Mouse (Mus musculus) urinary bladder, postnatal 36 days (tissue): ENCODE measurements at regions not wholly inside any gene's neighbourhood (a gene's known extent, or its start where the extent isn't known, plus 50 kb on each side); places are given as distances from the start of the nearest gene placed in this dataset.
"Not testable (repeated sequence)": the region's sequence is repeated elsewhere in the genome, so short reads cannot be mapped to it uniquely, and the experiment has no call there.

Source experiments
- DNase-seq, 2 experiments: peaks; one replicate each; pipeline ENCODE4 v3.0.0; 2022; ENCODE audit warnings: low spot score in 2 of 2, mixed read lengths in 1 of 2

DNA sequence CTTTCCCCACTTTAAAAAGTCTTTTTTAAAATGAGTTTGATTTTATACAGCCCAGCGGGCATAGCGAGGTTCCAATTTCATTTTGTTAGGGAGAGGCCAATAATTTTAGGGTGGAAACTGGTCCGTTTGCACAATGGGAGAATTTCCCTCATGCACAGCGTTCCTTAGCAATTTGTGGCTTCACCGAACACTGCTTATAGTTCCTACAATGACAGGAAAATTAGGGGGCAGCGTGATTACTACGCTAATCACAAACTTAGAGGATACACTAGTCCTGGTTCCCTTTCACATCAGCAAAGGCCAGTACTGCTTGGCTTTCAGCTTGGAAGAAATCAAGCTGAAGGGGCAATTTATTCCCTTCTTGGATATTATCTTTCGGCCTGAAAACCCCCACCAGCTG, 745.1 kb upstream of the Gm19410 start:
- no peak for DNase-seq

DNA sequence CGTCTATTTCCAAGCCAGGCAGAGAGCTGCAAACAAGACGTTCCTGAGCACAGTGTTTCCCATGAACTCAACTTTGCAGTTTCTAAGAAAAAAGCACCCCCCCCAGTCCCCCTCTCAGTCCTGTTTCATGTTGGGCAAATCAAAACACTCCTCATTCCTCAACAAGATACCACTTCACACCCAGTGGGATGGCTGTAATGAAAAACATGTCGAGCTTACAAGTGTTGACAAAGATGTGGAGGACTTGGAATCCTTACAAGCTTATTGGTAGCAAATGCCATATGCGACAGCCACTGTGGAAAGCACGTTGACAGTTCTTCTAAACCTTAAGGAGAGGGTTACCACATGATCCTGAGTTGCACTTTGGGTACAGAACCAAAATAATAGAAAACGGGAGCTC, 742.9 kb upstream of the Gm19410 start:
- no peak for DNase-seq

DNA sequence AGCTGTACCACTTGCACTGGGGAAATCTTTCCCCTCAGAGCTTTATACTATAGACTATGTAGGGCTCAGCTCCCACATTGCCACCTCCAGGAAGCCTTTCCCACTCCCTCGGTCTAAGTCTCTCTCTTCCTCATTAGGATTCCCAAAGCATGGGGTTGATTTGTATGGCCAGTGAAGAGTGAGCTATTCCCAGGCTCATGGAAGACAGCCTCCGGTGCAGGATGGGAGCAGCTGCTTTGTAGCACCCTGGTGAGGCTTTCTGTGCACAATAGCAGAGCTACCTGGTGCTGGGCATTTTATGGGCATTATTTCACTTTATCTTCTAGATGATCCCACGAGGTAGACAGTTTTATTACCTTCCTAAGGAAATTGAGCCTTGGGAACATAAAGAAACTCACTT, 717.8 kb upstream of the Gm19410 start:
- no peak for DNase-seq

DNA sequence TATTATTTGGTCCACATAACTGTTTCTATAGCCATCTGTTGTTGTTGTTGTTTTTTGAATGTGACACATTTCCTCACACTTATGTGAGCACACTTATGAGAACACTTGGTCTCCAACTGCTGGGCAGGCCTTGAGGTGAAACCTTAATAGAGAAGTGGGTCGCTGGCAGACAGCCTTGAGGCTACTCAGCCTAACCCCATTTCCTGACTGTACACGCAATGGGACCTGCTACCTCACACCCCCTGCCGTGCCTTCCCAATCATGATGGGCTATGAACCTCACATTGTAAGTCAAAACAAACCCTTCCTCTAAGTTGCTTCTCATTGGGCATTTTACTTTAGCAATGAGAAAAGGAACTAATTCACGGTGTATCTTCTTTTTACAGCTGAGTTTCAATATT, 712.1 kb upstream of the Gm19410 start:
- no peak for DNase-seq

DNA sequence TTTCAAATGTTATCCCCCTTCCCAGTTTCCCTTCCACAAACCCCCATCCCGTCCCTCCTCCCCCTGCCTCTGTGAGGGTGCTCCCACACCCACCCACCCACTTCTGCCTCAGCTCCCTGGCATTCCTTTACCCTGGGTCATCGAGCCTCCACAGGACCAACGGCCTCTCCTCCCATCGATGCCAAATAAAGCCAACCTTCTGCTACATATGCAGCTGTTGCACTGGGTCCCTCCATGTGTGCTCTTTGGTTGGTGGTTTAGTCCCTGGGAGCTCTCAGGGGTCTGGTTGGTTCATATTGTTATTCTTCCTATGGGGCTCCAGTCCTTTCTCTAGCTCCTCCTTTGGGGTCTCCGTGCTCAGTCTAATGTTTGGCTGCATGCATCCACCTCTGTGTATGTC, 704.5 kb upstream of the Gm19410 start:
- no peak for DNase-seq

DNA sequence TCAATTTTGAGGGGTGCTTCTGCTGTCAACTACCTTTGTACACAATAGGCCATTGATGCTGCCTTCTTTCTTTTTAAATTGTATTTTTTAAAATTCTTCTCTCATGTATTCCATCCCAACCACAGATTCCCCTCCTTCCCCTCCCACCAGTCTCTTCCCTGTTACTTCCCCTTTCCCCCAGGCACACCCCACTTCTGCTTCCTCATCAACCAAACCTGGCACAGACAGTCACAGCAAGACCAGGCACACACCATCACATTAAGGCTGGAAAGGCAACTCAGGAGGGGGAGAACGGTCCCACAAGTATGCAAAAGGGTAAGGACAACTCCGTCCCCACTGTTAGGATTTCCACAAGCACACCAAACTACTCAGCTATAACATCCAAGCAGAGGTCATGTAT, 697.4 kb upstream of the Gm19410 start:
- no peak for DNase-seq

DNA sequence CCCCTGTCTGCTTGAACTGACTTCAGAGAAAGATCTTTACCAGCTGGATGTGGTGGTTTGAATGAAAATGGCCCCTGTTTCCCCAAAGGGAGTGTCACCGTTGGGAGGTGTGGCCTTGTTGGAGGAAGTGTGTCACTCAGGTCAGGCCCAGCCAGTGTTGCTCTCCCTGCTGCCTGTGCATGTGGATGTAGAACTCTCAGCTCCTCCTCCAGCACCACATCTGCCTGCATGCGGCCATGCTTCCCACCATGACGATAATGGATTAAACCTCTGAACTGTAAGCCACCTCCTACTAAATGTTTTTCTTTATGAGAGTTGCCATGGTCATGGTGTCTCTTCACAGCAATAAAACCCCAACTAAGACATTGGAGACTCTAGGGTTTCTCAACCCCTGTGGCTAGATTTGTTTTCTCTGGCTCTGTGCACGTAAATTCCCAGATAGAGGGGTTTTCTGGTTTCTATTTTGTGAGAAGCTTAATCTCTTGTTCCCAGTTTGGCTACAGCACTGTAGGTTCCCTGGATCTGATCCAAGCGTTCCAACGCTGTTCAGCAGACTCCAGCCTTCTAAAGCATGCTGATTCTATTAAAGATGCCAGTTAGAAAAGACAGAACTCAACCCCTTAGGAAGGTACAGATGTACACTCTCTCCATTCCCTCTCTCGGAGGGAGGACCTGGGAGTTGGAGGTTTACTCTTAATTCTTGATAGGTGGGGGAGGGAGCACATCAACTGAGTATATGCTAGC, 695.2 kb upstream of the Gm19410 start:
- no peak for DNase-seq

DNA sequence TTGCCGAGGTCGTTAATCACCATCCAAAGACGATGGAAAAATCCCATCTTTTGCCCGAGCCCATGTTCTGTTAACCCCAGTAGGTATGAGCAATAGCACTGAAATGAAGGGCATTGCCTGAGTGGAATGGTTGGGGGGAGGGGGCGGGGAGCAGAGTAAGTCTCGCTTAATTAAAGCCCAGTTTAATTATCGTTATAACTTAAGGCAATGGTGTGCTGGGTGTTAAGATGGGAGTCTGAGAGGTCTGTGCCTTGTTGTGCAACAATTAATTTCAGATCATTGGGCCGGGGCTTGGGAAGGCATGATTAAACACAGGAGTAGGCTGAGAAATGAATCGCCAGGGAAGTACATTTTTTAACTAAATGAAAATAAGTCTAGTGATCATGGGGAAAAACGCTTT, 689.6 kb upstream of the Gm19410 start:
- no peak for DNase-seq

DNA sequence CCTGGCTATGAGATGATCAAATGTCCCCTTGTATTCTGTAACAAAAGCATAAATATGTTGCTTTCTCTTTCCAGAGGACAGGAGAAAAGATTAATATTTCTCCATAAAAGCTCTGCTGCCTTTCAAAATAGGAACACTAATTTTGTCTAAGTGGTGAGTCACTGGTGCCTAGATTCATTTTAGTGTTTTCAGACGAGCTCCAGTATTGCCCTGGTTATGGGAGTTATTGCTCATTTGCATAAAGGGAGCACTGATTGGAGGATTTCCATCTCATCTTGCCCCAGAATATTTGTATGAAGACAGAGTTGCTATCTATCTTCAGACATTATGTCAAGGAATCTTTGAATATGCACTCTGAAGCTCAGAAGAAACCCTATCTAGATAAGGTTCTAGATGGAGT, 682.4 kb upstream of the Gm19410 start:
- no peak for DNase-seq

DNA sequence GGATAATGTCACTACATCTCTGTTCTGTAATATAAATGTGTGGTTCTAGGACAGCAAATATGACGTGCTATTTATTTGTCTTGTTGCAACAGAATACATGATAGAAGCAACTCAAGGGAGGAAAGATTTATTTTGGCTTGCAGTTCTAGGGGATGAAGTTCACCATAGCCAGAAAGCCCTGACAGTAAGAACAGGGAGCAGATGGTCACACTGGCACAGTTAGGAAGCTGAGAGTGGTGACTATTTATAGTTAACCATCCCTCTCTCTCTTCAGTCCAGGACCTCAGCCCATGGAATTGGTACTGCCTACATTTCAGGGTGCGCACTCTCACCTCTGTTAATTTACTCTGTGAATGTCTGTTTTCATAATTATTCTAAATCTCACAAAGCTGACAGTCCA, 678.5 kb upstream of the Gm19410 start:
- DNase-seq, result no peak

DNA sequence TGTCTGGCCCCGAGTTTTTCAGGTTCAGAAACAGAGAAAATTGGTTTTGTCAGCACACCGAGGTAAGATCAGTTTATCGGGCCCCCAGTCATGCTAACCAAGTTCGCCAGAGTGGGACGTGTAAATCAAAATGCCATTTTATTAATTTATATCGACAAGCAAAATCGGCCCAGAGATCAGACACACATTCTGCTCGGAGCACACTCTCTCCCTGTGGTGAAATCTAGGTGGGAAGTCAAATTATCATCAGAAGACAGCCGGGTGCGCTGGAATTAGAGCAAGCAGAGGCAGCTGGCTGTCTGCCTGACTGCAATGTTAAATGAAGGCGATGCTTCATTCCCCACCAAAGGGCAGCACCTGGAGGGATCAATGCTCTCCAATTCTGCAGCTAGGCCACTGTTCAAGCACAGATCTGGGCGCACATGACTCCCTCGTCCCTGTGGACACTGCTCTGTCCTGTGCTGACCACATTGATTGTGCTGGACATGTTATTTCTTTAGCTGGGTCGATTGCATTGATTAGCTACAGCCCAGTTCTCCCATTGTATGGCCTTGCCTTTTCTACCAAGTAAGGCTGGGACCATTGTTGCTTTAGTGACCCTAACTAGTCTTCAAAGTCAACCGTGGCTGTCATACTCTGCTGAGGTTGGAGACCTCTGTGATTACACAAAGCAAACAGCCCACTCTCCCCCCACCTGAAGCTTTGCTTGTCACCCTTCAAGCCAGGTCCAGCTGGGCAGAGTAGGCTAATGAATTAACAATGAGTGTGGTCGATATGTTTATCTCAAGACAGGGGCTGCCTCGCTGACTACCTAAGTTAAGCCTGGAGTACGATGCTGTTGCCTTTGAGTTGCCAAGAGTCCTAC, 677.0 kb upstream of the Gm19410 start:
- no peak for DNase-seq

DNA sequence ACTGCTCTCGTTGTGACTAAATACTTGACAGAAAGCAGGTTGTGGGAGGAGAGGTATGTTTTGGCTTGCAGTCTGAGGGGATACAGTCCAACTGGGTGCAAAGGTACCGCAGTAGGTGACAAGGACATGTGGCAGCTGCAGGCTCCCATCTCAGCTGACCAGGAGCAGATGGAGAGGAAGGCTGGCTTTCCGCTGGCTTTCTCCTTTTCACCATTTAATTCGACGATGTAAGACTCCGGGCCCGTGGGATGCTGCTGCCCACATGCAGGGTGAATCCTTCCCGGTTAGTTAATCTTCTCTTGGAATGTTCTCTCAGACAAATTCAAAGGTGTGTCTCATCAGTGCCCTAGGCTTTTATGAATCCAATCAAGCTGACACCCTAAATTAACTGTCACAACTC, 676.1 kb upstream of the Gm19410 start:
- no peak for DNase-seq

DNA sequence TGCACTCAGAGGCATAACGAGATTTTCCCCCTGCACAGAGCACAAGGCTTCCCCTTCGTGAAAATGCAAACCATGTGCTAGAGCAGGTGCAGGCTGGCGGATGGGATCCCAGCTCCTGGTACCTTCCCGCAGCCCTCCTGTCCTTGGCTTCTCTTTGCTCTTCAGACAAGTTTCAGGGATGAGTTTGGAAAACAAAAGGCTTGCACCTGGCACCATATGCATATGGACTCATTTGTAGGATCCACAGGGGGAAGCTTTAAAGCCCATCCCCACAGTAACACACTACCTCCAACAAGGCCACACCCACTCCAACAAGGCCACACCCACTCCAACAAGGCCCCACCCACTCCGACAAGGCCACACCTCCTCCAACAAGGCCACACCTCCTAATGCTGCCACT, 663.9 kb upstream of the Gm19410 start:
- no peak for DNase-seq

DNA sequence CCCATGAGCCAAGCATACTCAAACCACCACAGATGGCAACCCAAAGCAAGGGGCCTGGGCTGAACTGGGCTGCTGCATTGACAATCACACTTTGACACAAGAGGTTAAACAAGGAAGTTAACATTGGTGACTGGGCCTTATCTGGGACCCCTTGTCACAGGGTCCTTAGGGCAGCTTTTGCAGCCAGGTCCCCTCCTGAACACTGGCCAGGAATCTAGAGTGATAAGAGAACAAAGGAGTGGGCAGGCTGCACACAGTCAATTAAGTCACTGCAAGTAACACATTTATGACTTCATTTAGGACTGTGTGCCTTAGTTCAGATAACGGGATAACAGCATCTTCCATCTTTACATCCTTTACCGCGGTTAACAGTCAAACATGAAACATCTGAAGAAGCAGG, 663.5 kb upstream of the Gm19410 start:
- not testable (repeated sequence) for DNase-seq

DNA sequence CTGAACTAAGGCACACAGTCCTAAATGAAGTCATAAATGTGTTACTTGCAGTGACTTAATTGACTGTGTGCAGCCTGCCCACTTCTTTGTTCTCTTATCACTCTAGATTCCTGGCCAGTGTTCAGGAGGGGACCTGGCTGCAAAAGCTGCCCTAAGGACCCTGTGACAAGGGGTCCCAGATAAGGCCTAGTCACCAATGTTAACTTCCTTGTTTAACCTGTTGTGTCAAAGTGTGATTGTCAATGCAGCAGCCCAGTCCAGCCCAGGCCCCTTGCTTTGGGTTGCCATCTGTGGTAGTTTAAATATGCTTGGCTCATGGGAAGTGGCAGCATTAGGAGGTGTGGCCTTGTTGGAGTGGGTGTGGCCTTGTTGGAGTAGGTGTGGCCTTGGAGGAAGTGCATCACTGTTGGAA, 661.1 kb upstream of the Gm19410 start:
- not testable (repeated sequence) for DNase-seq

DNA sequence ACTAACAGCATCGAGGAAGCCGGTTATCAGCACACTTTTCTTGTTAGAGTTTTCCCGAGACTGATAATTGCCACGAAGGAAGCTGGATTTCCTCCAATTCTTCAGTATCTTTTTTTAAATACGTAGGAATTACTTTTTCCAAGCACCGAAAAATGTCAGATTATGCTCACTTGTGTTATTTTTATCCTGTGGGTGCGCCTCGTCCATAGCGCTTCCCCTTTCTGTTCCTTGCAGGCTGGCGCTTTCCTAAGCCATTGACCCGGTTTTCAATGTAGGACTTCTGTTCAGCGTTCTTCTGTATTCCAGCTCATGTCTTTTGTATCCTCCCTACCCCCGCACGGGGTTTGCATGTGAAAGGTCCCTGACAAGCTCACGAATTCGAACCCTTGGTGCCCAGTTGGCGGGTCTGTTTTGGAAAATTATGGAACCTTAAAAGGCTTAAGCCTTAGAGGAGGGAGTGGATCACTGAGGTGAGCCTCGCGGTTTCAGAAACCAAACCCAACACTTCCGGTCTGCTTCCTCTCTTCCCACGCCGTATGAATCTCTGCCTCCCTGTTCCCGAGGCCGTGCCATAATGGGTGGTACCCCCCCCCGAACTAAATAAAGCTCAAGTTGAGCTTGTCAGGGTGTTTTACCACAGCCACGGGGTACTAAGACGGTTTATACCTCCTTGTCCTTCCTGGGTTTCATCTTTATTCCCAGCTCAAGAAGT, 655.9 kb upstream of the Gm19410 start:
- no peak for DNase-seq

DNA sequence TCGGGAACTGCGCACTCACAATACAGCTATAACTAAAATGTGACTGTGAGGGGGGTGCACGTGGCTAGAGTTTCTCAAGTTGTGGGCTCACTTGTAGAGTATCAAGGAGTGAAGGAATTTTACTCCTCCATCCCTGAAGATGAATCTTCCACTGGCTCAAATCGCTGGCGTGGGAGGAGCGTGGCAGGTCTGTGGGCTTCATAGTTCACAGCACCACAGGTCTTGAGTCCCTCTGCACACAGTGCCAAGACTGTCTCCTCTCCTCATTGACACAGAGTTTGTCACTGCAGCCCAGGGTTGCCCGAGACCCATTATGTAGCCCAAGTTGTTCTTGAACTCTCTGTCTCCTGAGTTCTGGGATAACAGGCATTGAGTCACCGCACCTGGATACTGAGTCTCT, 655.3 kb upstream of the Gm19410 start:
- no peak for DNase-seq

DNA sequence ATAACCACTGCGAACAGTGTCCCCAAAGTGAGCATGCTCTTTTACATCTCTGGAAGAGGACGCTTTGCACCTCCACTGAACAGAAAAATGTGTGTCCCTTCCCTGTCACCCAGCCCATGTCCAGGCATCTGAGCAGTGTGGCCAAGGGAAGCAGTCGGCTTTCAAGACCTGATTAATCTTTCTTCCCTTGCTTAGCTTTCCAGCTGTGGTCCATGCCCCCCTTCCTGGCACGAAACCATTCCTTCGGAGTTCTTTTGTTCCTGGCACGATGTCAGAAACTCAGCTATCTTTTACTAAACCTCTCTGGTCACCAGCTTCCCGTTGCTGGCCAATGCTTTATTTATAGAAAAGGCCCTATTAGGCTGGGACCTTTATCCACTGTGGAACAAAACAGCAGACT, 654.5 kb upstream of the Gm19410 start:
- DNase-seq, result no peak

DNA sequence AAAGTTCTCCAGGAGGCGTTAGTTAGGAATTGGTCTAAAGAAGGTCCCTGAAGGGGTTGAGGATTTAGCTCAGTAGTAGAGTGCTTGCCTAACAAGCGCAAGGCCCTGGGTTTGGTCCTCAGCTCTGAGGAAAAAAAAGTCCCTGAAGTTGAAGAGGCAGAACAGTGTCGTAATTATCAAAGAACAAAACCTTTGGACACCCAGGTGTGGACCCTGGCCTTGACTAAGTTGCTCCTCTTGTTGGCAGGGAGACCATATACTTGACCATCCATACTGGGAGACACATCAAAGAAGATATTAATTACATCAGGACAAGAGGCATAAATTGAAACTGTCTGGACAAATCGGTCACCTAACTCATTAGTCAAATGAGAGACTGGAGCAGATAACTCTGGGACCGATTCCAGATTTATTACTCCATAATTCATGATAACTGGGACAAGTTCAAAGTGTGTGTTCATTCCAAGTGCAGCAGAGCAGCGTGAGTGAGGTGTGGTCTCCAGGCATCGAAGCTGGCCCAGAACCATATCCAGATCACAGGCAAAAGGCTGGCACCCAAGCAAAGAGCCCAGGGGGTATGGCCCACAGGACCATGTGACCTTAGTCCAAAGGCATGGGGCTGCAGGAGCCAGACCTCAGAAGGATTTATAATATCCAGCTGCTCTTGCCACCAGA, 652.9 kb upstream of the Gm19410 start:
- no peak for DNase-seq

DNA sequence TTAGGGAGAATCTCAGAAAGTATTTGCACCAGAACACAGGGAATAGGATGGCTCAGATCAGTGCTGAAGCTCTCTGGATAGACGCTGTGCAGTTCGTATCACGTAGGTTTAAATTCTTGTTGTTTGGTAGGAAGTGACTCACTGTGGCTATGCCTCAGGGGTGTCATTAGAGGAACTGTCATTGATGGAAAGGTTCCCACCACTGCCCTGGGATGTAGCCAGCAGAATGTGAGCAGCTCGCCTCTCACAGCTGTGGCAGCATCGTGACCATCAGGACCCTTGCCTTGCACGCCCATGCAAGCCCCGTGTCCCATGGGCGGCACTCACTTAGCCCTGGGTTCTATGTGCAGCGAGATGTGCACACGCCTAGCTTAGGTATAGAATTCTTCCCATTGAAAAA, 651.6 kb upstream of the Gm19410 start:
- DNase-seq, result no peak

DNA sequence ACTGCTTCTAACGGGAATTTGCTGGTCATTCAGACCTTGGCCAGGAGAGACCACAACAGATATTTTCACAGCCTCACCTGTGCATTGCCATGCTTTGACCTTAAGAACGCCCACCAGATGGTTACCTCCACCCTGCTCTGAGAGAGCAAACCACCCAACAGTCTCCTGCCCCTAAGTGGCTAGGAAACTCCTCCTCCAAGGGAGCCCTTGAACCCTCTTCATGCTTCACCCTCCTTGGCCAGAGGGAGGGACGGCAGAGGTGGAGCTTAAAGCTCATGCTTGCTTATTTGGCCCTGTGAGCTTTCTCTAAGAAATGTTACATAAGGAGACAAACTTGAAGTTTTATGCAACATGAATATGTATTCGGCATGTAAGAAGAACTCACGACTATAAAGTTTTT, 645.0 kb upstream of the Gm19410 start:
- no peak for DNase-seq

DNA sequence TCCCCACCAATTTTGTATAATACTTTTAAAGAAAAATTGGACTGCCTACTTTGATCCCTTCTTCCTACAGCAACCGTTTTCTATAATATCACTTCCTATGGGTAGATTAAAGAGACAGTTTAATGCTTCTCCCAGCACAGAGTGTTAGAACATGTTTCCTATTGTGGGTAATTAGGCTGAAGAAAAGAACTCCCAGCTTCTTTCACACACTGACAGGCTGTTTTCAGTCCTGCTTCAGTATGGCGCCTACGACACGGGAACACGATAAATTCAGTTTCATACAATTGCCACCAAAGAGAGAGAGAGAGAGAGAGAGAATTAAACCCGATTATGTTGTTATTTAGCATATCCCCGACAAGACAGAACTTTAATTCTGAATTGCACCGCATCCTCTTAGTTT, 644.5 kb upstream of the Gm19410 start:
- no peak for DNase-seq
